Mouse (Mus musculus): Measurements from ENCODE around the gene Gm49450.
"Not testable (repeated sequence)": the region's sequence is repeated elsewhere in the genome, so short reads cannot be mapped to it uniquely, and the experiment has no call there.

Gm49450 gene

GRCm38 (mm10) chr15:98923031-98923537 lies 30.3 kb downstream of the Gm49450 start:
- DNase-seq = no peak

- no peak for DNase-seq
These were observed 30.8 kb downstream of the Gm49450 start for GRCm38 (mm10) chr15:98922581-98922980.

GRCm38 (mm10) chr15:98921510-98921909 lies 31.8 kb downstream of the Gm49450 start:
- DNase-seq = no peak

GRCm38 (mm10) chr15:98918499-98918895 lies 34.9 kb downstream of the Gm49450 start:
- DNase-seq = not testable (repeated sequence)

DNA sequence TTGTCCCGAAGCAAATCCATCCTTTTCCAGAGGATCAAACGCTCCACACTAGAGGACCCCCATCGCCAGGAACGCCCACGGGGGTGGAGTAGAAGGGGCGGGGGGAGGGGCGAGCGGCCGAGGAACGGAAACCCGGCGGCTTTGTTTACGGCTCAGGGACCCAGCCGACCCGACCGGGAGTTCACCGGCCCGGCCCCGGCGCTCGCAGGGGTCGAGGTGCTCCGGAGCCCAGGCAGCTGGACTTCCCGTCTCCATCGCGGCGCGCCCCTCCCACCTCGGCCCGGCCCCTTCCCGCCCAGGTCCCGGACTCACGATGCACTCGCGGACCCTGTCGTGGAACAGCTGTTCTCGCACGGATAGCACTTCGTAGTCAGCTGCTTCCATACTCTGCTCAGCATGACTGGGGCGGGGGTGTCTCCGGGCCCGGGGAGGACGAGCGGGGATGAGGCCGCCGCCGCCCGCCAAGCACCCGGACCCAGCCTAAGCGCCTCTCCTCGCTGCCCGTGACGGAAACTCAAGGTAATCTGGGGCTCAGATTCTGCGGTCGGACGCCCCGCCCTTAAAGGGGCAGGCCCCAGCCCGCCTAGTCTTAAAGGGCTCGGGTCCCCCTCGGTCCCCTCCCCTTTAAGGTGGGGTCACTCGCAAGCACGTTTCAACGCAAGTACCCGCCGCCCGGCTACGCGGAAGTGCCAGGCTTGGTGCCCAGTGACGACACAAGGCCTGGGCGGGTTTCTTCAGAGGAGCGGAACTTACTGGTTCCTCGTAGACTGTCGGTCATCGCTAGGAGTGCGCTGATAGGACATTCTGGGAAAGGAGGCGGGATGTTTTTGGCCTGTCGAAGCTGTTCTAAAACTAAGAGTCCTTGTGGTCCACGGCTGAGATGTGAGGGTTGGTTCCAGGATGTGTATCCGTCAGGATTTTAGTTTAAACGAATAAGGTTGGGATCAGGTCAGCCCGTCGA lies 35.5 kb downstream of the Gm49450 start, which contains the start of gene Lmbr1l:
Gene Lmbr1l (minus strand): TSS at position 694 of the 961 bp plus-strand sequence.
- DNase-seq = peak; percentile 99

DNA sequence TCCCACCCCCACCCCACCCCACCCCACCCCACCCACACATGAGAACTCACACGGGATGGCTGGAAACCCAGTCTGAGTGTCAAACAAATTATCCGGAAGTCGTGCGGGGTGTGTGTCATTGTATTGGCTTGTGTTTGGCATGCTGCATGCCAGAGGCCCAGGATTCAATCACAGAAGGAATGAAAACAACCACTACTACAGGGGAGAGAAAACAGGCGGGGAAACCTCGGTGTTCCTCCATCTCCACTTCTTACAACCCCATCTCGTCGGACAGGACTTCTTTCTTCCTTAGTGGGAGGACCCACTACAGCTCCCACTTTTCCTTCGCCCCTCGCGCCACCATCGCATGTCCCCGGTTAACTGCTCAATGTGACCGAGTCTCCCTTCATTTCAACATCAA lies 36.3 kb downstream of the Gm49450 start:
- no peak for DNase-seq

- no peak for DNase-seq
These were observed 37.3 kb downstream of the Gm49450 start for GRCm38 (mm10) chr15:98916016-98916415.

GRCm38 (mm10) chr15:98914903-98915302 lies 38.4 kb downstream of the Gm49450 start:
- no peak for DNase-seq

- DNase-seq = no peak
These were observed 48.7 kb downstream of the Gm49450 start for GRCm38 (mm10) chr15:98904692-98905091.

DNA sequence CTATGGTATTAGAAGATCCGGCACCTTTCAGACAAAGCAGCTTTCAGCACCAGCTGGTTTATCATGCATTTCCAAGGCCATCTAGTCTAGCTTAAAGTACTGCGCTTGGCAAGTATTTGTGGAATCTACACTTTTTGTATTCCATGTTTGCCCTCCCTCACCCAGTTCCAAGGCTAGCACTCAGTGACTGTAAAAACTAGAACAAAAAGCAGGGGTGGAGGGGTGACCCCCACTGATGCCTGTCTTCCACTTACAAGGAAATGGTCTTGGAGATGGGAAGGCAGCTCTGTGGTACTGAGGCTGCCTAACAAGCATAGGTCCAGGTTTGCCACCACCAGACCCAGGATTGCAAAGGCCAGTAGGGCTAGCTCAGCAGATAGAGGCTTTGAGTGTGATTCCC lies 50.8 kb downstream of the Gm49450 start:
- no peak for DNase-seq

GRCm38 (mm10) chr15:98901530-98901929 lies 51.8 kb downstream of the Gm49450 start:
- no peak for DNase-seq

GRCm38 (mm10) chr15:98897928-98898800 lies 55.2 kb downstream of the Gm49450 start, which contains the start of gene Dhh:
Gene Dhh (minus strand): TSS chr15:98898540.
- no peak for DNase-seq

DNA sequence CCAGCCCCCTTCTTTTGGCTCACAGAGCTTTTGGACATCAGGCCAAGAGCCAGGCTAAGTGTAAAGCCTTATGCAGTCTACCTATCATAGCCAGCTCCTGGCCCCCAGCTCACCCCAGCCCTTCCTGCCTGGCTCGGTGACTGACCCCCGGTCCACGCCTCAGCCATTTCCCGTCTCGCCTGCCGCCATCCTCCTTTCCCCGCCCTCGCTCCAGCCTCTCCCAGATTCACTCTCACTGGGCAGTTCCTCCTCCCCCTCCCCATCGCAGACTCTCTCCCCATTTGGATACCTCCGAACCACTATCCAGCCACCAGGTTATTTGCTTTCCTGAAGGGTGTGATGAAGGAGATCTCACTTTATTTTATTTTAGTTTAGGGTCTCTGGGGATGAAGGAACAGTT lies 55.9 kb downstream of the Gm49450 start:
- DNase-seq = no peak

- DNase-seq = no peak
These were observed 57.4 kb downstream of the Gm49450 start for GRCm38 (mm10) chr15:98895635-98896589.

DNA sequence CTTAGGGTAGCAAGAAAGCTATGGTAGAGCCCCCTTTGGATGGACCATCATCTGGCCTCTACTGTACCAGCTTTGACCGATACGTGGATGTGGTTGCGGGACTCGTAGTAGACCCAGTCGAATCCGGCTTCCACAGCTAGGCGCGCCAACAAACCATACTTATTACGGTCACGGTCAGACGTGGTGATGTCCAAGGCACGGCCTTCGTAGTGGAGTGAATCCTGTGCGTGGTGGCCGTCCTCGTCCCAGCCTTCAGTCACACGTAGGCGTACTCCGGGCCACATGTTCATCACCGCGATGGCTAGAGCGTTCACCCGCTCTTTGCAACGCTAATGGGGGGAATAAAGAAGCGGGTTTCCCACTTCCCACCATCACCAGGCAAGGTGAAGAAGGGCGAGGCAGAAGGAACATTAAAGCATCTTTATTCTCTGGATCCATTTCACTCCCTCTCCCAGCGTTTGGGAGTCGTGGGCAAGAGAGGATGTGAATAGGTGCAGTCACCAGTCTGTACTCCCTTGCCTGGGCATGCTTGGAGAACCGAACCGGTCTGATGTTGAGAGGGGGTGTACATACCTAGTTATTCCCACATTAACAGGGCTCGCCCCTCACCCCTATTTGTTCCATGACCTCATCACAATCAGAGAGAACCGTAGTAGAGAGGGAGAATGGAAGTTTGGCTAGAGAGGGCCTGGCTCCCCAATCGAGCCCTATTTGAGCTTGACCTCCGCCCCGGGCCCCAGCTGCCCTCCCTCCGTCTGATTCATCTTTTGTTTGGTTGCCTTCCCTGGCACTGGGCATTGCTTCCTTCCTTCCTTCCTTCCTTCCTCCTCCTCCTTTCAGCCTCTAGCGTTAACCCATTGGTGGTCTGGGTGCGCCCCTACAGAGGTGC lies 58.4 kb downstream of the Gm49450 start:
- no peak for DNase-seq

GRCm38 (mm10) chr15:98893940-98894745 lies 59.2 kb downstream of the Gm49450 start, which contains the start of gene Rhebl1:
Gene Rhebl1 (minus strand): TSS chr15:98894540.
- DNase-seq = peak; percentile 42

DNA sequence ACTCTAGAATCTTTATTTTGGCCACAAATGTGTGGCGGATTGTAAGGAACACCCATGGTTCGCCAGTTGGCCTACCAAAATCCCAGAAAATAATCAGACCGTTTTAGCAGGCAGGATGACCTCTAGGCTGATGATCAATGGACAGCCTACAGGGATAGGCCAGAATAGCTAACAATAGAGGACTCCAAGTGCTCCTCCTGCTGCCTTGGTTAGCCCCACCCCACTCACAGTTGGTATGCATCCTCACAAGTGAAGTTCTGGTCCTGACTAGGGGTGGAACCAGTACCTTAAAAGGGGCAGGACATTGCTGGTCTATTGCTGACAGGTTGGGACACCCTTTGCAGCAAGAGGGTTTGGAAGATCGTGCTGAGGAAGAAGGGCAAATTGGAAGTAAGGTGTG lies 60.3 kb downstream of the Gm49450 start:
- DNase-seq = no peak

DNA sequence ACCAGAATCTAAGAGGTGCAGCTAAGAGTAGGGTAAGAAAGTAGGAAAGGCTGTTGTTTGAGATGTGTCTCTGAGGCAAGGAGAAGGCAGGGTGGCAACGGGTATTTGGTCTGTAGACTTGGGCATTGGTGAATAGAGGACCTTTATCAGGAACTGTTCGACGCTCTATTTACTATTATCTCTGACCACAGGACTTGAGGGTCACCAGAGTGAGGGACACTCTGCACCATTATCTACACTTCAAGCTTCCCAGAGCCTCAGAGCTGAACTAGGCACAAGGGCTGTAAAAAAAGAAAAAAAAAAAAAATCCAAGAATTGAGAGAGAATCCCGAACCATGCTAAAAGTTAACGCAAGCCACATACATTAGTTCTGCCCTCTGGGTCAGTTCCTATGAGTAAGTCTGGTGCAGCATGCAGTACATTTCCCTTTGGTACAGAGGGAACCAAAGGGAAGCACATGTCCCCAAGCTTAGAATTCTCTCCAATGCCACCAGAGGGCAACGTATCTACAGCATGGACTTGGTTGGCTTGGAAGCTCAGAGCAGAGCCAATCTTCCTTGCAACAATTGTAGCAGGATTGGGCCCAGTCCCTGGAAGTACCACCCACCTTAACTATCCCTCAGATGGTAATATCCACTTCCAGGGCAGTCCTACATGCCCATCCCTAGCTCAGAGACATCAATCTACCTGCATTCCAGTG lies 61.3 kb downstream of the Gm49450 start:
- DNase-seq = peak; percentile 73

DNA sequence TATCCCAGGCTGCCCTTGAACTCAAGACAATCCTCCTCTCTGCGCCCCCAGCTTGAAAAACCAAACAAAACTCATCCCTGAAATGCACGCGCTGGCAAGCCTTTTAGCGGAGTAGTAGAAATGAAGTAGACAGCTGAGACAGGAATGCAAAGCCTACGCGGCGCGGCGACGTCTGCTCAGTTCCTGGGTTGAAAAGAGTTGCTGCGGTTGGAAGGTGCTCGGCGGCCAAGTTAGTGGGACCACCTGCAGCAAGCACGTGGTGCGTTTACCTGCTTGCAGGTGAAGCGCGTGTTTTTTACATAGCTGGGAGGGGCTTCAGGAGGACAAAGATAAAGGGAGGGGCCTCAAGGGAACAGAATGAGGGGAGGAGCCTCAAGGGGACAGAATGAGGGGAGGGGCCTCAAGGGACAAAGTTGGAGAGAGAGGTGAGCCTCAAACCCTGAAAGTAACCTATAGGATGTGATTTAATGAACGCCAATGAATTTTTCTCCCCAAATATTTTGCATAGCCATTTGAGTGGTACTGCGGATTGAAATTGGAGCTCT lies 62.1 kb downstream of the Gm49450 start:
- peak; percentile 28 for DNase-seq

Data from cerebellum, adult 11-12 months (tissue).